Mouse (Mus musculus): ENCODE results near the gene Glrx. TPM values are rescaled to one million over a fixed set of nuclear protein-coding genes. Genes with fewer than 3 reads are reported as not detected.
"Not testable (repeated sequence)": the region's sequence is repeated elsewhere in the genome, so short reads cannot be mapped to it uniquely, and the experiment has no call there.

Gene Glrx
- polyA plus RNA-seq, 1 experiment from 2014 or later = 49.9 TPM

- WGBS (ENCODE audit: insufficient replicate concordance) = 34% methylated on average over 4 of the region's 4 CpGs
- Histone ChIP-seq H3K27me3 (ENCODE audit: control insufficient read depth, insufficient read depth, low read depth, low read length) (no peaks in the 10 kb centered on the region), H3K4me1 (ENCODE audit: control insufficient read depth, low read depth, low read length) (no peaks in the 10 kb centered on the region), H3K9me3 (replicated peaks; ENCODE audit: control insufficient read depth, low read length) (no peaks in the 10 kb centered on the region), H3K9ac (ENCODE audit: low read depth, low read length) (no peak overlapping the region), H3K36me3 (ENCODE audit: control insufficient read depth, insufficient read depth) (no peaks in the 10 kb centered on the region), H3K27ac (ENCODE audit: low read length) (no peak overlapping the region), H3K4me3 (ENCODE audit: low read depth, low read length) (no peak overlapping the region), H3K4me2 (ENCODE audit: low read depth, low read length) (no peak overlapping the region)
- ATAC-seq (ENCODE audit: low read depth) = no peak
Measured at GRCm38 (mm10) chr13:75874608-75875376, 35.1 kb downstream of the Glrx start.

GRCm38 (mm10) chr13:75876188-75876587 is 36.5 kb downstream of the Glrx start:
- H3K9ac ChIP-seq (ENCODE audit: low read depth, low read length); H3K36me3 ChIP-seq (ENCODE audit: control insufficient read depth, insufficient read depth); H3K4me2 ChIP-seq (ENCODE audit: low read depth, low read length); H3K27me3 ChIP-seq (ENCODE audit: control insufficient read depth, insufficient read depth, low read depth, low read length); H3K9me3 ChIP-seq (replicated peaks; ENCODE audit: control insufficient read depth, low read length); ATAC-seq (ENCODE audit: low read depth); H3K27ac ChIP-seq (ENCODE audit: low read length); H3K4me1 ChIP-seq (ENCODE audit: control insufficient read depth, low read depth, low read length); H3K4me3 ChIP-seq (ENCODE audit: low read depth, low read length): not testable (repeated sequence)
- 73% methylated on average over 7 of the region's 7 CpGs for WGBS (ENCODE audit: insufficient replicate concordance)

GRCm38 (mm10) chr13:75876592-75876991 is 36.9 kb downstream of the Glrx start:
- Histone ChIP-seq H3K9ac (ENCODE audit: low read depth, low read length) (no peak overlapping the region), H3K27ac (ENCODE audit: low read length) (no peak overlapping the region), H3K36me3 (ENCODE audit: control insufficient read depth, insufficient read depth) (no peaks in the 10 kb centered on the region), H3K4me1 (ENCODE audit: control insufficient read depth, low read depth, low read length) (no peaks in the 10 kb centered on the region), H3K9me3 (replicated peaks; ENCODE audit: control insufficient read depth, low read length) (no peaks in the 10 kb centered on the region), H3K4me3 (ENCODE audit: low read depth, low read length) (no peak overlapping the region), H3K27me3 (ENCODE audit: control insufficient read depth, insufficient read depth, low read depth, low read length) (no peaks in the 10 kb centered on the region), H3K4me2 (ENCODE audit: low read depth, low read length) (no peak overlapping the region)
- no peak for ATAC-seq (ENCODE audit: low read depth)
- WGBS (ENCODE audit: insufficient replicate concordance) = 65% methylated on average over 6 of the region's 6 CpGs

GRCm38 (mm10) chr13:75877907-75878306 is 38.2 kb downstream of the Glrx start:
- no peaks in the 10 kb centered on the region for H3K4me1 ChIP-seq (ENCODE audit: control insufficient read depth, low read depth, low read length)
- H3K36me3 ChIP-seq (ENCODE audit: control insufficient read depth, insufficient read depth) = no peaks in the 10 kb centered on the region
- no peak overlapping the region for H3K4me2 ChIP-seq (ENCODE audit: low read depth, low read length)
- no peak overlapping the region for H3K4me3 ChIP-seq (ENCODE audit: low read depth, low read length)
- no peak overlapping the region for H3K9ac ChIP-seq (ENCODE audit: low read depth, low read length)
- no peak overlapping the region for H3K27ac ChIP-seq (ENCODE audit: low read length)
- no peak for ATAC-seq (ENCODE audit: low read depth)
- H3K27me3 ChIP-seq (ENCODE audit: control insufficient read depth, insufficient read depth, low read depth, low read length) = no peaks in the 10 kb centered on the region
- no peaks in the 10 kb centered on the region for H3K9me3 ChIP-seq (replicated peaks; ENCODE audit: control insufficient read depth, low read length)

- Histone ChIP-seq H3K27me3 (ENCODE audit: control insufficient read depth, insufficient read depth, low read depth, low read length) (no peaks in the 10 kb centered on the region), H3K36me3 (ENCODE audit: control insufficient read depth, insufficient read depth) (no peaks in the 10 kb centered on the region; the same call in 1 of the 2 replicates), H3K27ac (ENCODE audit: low read length) (no peak overlapping the region), H3K9ac (ENCODE audit: low read depth, low read length) (no peak overlapping the region), H3K4me2 (ENCODE audit: low read depth, low read length) (no peak overlapping the region), H3K9me3 (replicated peaks; ENCODE audit: control insufficient read depth, low read length) (no peaks in the 10 kb centered on the region), H3K4me1 (ENCODE audit: control insufficient read depth, low read depth, low read length) (no peaks in the 10 kb centered on the region), H3K4me3 (ENCODE audit: low read depth, low read length) (no peak overlapping the region)
- 59% methylated on average over 3 of the region's 3 CpGs for WGBS (ENCODE audit: insufficient replicate concordance)
- ATAC-seq (ENCODE audit: low read depth) = no peak
Measured at GRCm38 (mm10) chr13:75879756-75880155, 40.1 kb downstream of the Glrx start.

- Histone ChIP-seq H3K27me3 (ENCODE audit: control insufficient read depth, insufficient read depth, low read depth, low read length) (no peaks in the 10 kb centered on the region), H3K4me3 (ENCODE audit: low read depth, low read length) (no peak overlapping the region), H3K36me3 (ENCODE audit: control insufficient read depth, insufficient read depth) (no peaks in the 10 kb centered on the region; the same call in 1 of the 2 replicates), H3K9ac (ENCODE audit: low read depth, low read length) (no peak overlapping the region), H3K27ac (ENCODE audit: low read length) (no peak overlapping the region), H3K9me3 (replicated peaks; ENCODE audit: control insufficient read depth, low read length) (no peaks in the 10 kb centered on the region), H3K4me1 (ENCODE audit: control insufficient read depth, low read depth, low read length) (no peaks in the 10 kb centered on the region), H3K4me2 (ENCODE audit: low read depth, low read length) (no peak overlapping the region)
- ATAC-seq (ENCODE audit: low read depth) = no peak
- 65% methylated on average over 2 of the region's 2 CpGs for WGBS (ENCODE audit: insufficient replicate concordance)
Measured at GRCm38 (mm10) chr13:75880501-75880900, 40.8 kb downstream of the Glrx start.

GRCm38 (mm10) chr13:75883792-75884191 is 44.1 kb downstream of the Glrx start:
- 59% methylated on average over 3 of the region's 3 CpGs for WGBS (ENCODE audit: insufficient replicate concordance)
- ATAC-seq (ENCODE audit: low read depth) = no peak
- H3K4me1 ChIP-seq (ENCODE audit: control insufficient read depth, low read depth, low read length) = no peaks in the 10 kb centered on the region
- H3K4me3 ChIP-seq (ENCODE audit: low read depth, low read length) = no peak overlapping the region
- no peaks in the 10 kb centered on the region for H3K27me3 ChIP-seq (ENCODE audit: control insufficient read depth, insufficient read depth, low read depth, low read length)
- no peak overlapping the region for H3K4me2 ChIP-seq (ENCODE audit: low read depth, low read length)
- H3K36me3 ChIP-seq (ENCODE audit: control insufficient read depth, insufficient read depth) = no peaks in the 10 kb centered on the region; the same call in 1 of the 2 replicates
- H3K9me3 ChIP-seq (replicated peaks; ENCODE audit: control insufficient read depth, low read length) = no peaks in the 10 kb centered on the region
- no peak overlapping the region for H3K9ac ChIP-seq (ENCODE audit: low read depth, low read length)
- no peak overlapping the region for H3K27ac ChIP-seq (ENCODE audit: low read length)

GRCm38 (mm10) chr13:75891868-75892267 is 52.2 kb downstream of the Glrx start:
- no peak overlapping the region for H3K4me3 ChIP-seq (ENCODE audit: low read depth, low read length)
- H3K9me3 ChIP-seq (replicated peaks; ENCODE audit: control insufficient read depth, low read length) = no peaks in the 10 kb centered on the region
- H3K9ac ChIP-seq (ENCODE audit: low read depth, low read length) = no peak overlapping the region
- H3K27ac ChIP-seq (ENCODE audit: low read length) = no peak overlapping the region
- WGBS (ENCODE audit: insufficient replicate concordance) = 65% methylated on average over 4 of the region's 4 CpGs
- H3K36me3 ChIP-seq (ENCODE audit: control insufficient read depth, insufficient read depth) = no peaks in the 10 kb centered on the region
- ATAC-seq (ENCODE audit: low read depth) = no peak
- no peaks in the 10 kb centered on the region for H3K4me1 ChIP-seq (ENCODE audit: control insufficient read depth, low read depth, low read length)
- H3K4me2 ChIP-seq (ENCODE audit: low read depth, low read length) = no peak overlapping the region
- no peaks in the 10 kb centered on the region for H3K27me3 ChIP-seq (ENCODE audit: control insufficient read depth, insufficient read depth, low read depth, low read length)

- no peaks in the 10 kb centered on the region for H3K4me1 ChIP-seq (ENCODE audit: control insufficient read depth, low read depth, low read length)
- no peak overlapping the region for H3K9ac ChIP-seq (ENCODE audit: low read depth, low read length)
- no peaks in the 10 kb centered on the region for H3K27me3 ChIP-seq (ENCODE audit: control insufficient read depth, insufficient read depth, low read depth, low read length)
- no peak overlapping the region for H3K4me2 ChIP-seq (ENCODE audit: low read depth, low read length)
- no peaks in the 10 kb centered on the region for H3K36me3 ChIP-seq (ENCODE audit: control insufficient read depth, insufficient read depth)
- 33% methylated on average over 3 of the region's 3 CpGs for WGBS (ENCODE audit: insufficient replicate concordance)
- ATAC-seq (ENCODE audit: low read depth) = no peak
- H3K4me3 ChIP-seq (ENCODE audit: low read depth, low read length) = no peak overlapping the region
- no peak overlapping the region for H3K27ac ChIP-seq (ENCODE audit: low read length)
- H3K9me3 ChIP-seq (replicated peaks; ENCODE audit: control insufficient read depth, low read length) = no peaks in the 10 kb centered on the region
Measured at GRCm38 (mm10) chr13:75892291-75892690, 52.6 kb downstream of the Glrx start.

Data from liver, embryonic 16.5 days (tissue).